16 mouse cellular contexts compared by ENCODE assay signal in genomic region chr8:47245116-47245515, GRCm38 (mm10).
A peak's percentile ranks its signal among the peaks of the same experiment; 100 is the strongest.
DNase-seq lines count a peak whose midpoint lies in the region; ATAC-seq lines count a peak whose summit lies in the region.
"Had no signal": no experiment of that assay in that cellular context is flagged by ENCODE, and none has a peak within 500 bp of the region (broad histone marks: within the 10 kb centered on the region; RNA-seq: fewer than 3 reads in every experiment).

No protein-coding gene starts in this region.

- no peaks in the 10 kb centered on the region for H3K27me3 ChIP-seq in midbrain, embryonic 13.5 days
- no peaks in the 10 kb centered on the region for H3K27me3 ChIP-seq in midbrain, embryonic 15.5 days (replicated peaks)
- H3K27me3 ChIP-seq in forebrain, embryonic 14.5 days (replicated peaks; ENCODE audit: control insufficient read depth, insufficient read depth, low read length), result no peaks in the 10 kb centered on the region

- H3K4me1 ChIP-seq in midbrain, embryonic 13.5 days (replicated peaks), result peaks cover 78% of the 10 kb centered on the region
- peaks cover 56% of the 10 kb centered on the region for H3K4me1 ChIP-seq in midbrain, embryonic 15.5 days
- H3K4me1 ChIP-seq in forebrain, embryonic 14.5 days (ENCODE audit: control insufficient read depth, insufficient read depth, low read length), result peaks cover 50% of the 10 kb centered on the region

- H3K27ac ChIP-seq in midbrain, embryonic 13.5 days, result peak overlapping the region; percentile 32; the same call in 1 of the 2 replicates
- H3K27ac ChIP-seq in midbrain, embryonic 15.5 days, result no peak overlapping the region
- H3K27ac ChIP-seq in forebrain, embryonic 14.5 days (ENCODE audit: low read depth, low read length), result peak overlapping the region; percentile 86; the same call in 1 of the 2 replicates
- H3K27ac ChIP-seq: macrophage; stomach, postnatal 0 days had no signal

- DNase-seq in heart, adult 11 months, result peak; percentile 81
- no peak for DNase-seq in heart, adult 18-20 months
- peak; percentile 78 for DNase-seq in forebrain, embryonic 14.5 days (ENCODE audit: low spot score)
- DNase-seq in lung, postnatal 36 days, result peak; percentile 58
- DNase-seq in urinary bladder, postnatal 10 days (ENCODE audit: low spot score), result no peak
- DNase-seq in heart, postnatal 14 days, result no peak
- DNase-seq: adrenal gland, postnatal 25 days; cerebellum, postnatal 10 days; left cerebral cortex, postnatal 4 days; right cerebral cortex, adult 18-20 months; thymus, postnatal 14 days had no signal

- H3K4me2 ChIP-seq in midbrain, embryonic 13.5 days (replicated peaks), result no peak overlapping the region
- no peak overlapping the region for H3K4me2 ChIP-seq in midbrain, embryonic 15.5 days
- H3K4me2 ChIP-seq in forebrain, embryonic 14.5 days (ENCODE audit: low read length), result no peak overlapping the region
- H3K4me2 ChIP-seq: liver, embryonic 11.5 days had no signal

- ATAC-seq in midbrain, embryonic 13.5 days, result no peak
- ATAC-seq in midbrain, embryonic 15.5 days (replicated peaks), result no peak
- no peak for ATAC-seq in forebrain, embryonic 14.5 days

- H3K9ac ChIP-seq in midbrain, embryonic 13.5 days (replicated peaks), result no peak overlapping the region
- H3K9ac ChIP-seq in midbrain, embryonic 15.5 days, result no peak overlapping the region
- H3K9ac ChIP-seq in forebrain, embryonic 14.5 days (ENCODE audit: low read length), result no peak overlapping the region

- H3K9me3 ChIP-seq in midbrain, embryonic 13.5 days, result no peaks in the 10 kb centered on the region
- no peaks in the 10 kb centered on the region for H3K9me3 ChIP-seq in midbrain, embryonic 15.5 days
- H3K9me3 ChIP-seq in forebrain, embryonic 14.5 days (replicated peaks; ENCODE audit: control insufficient read depth, low read length), result no peaks in the 10 kb centered on the region

- intact Hi-C loops in heart, postnatal 14 days (cut with DNase I), result no loop called here

- no peak overlapping the region for H3K4me3 ChIP-seq in midbrain, embryonic 13.5 days (replicated peaks)
- H3K4me3 ChIP-seq in midbrain, embryonic 15.5 days, result no peak overlapping the region
- H3K4me3 ChIP-seq in forebrain, embryonic 14.5 days (ENCODE audit: low read depth, low read length), result no peak overlapping the region

- WGBS in midbrain, embryonic 13.5 days, result 58% methylated on average over 4 of the region's 4 CpGs
- 56% methylated on average over 4 of the region's 4 CpGs for WGBS in midbrain, embryonic 15.5 days
- 29% methylated on average over 4 of the region's 4 CpGs for WGBS in forebrain, embryonic 14.5 days

- no peaks in the 10 kb centered on the region for H3K36me3 ChIP-seq in midbrain, embryonic 13.5 days
- H3K36me3 ChIP-seq in midbrain, embryonic 15.5 days (replicated peaks), result no peaks in the 10 kb centered on the region
- no peaks in the 10 kb centered on the region for H3K36me3 ChIP-seq in forebrain, embryonic 14.5 days (ENCODE audit: control insufficient read depth, insufficient read depth, low read length)

Comparison
In these comparisons a context has a peak if more than half of its experiments do, and no peak if none do; other contexts are left out.
1. DNase-seq: peak in heart, adult 11 months (single experiment), forebrain, embryonic 14.5 days (single experiment) and lung, postnatal 36 days (single experiment); none in heart, adult 18-20 months (0 of 2), urinary bladder, postnatal 10 days (single experiment) and heart, postnatal 14 days (0 of 2).